Mouse (Mus musculus) frontal cortex, postnatal 10 days (tissue): ENCODE data around the gene Col9a2.
A peak's percentile ranks its signal among the peaks of the same experiment; 100 is the strongest.

Experiments
- DNase-seq, 2 experiments: peaks; one replicate each; pipeline ENCODE4 v3.0.0; 2022; ENCODE audit warnings: low spot score in 2 of 2, mixed read lengths in 1 of 2

Col9a2 gene

GRCm38 (mm10) chr4:121039331-121040115 is at the start of gene Col9a2:
TSS of gene Col9a2 (plus strand) at chr4:121039385.
- DNase-seq: no peak

DNA sequence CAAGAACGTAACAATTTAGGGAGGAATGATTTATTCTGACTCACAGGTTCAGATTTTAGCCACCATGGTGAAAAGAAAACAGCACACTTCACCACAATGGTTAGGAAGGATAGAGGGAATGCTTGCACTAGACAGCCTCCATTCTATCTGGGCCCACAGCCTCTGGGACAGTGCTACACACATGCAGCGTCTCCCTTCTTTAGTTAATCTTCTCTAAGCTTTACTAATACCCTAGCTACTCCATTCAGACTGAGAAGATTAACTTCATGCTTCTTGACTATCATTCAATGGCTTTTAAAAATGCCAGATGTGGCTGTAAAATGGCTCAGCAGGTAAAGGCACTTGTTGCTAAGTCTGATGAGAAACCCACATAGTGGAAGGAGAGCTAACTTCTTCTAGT is 46.9 kb upstream of the Col9a2 start:
- no peak for DNase-seq

GRCm38 (mm10) chr4:120993025-120993424 is 46.2 kb upstream of the Col9a2 start:
- DNase-seq: no peak

DNA sequence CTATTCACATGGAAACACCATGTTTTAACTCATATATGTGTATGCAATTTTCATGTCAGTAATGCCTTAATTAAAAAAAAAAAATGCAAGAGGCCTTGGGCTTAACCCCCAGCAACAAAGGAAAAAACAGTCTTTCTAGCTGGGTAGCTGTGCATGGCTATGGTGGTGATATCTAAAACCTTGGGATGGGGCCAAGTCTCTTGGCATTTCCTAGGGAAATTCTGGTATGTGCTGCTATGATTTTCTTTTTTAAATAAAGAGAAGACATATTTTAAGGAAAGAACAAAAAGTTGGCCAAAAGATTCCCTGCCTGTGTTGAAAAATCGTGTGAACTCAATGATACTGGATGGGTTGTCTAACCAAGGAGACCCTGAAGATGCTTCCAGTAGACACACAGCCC is 43.3 kb upstream of the Col9a2 start:
- no peak for DNase-seq

GRCm38 (mm10) chr4:121001042-121001441 is 38.1 kb upstream of the Col9a2 start:
- no peak for DNase-seq

- DNase-seq: no peak
These were observed 37.5 kb upstream of the Col9a2 start for GRCm38 (mm10) chr4:121001659-121002058.

DNA sequence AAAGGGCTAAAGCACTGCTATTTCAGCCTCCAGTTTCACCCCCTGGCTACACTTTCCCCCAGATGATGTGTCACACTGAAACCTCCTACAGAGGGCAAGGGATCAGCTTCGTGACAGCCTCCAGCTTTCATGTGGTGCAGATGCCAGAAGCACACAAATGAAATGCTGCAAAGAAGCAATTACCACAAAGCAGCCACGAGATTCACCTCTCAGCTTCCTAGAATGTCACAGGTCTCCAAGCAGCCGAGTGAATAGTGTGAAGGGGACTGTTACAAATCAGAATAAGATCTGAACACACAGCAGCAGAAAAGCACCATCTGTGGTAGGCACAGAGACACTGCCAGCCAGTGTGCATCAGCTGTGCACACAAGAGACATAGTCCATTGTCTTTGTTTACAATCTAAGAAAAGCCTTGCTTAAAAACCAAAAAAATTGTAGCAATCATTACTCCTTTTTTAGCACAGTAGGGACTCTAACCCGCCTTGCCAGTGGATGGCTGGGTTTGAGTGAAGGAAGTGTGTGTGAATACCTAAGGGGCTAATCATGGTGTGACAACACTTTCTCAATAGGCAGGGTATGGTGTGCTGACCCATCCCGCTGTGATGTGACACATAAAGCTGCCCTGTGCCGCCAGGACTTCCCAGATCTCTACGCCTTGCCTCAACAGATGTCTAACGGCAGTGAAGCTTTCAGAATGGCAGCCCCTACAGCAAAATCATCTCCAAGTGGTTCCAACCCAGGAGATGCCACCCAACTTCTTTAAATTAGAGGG is 36.6 kb upstream of the Col9a2 start:
- DNase-seq: no peak

- DNase-seq: peak in 1 of 2 experiments; percentile 25
These were observed 35.5 kb upstream of the Col9a2 start for GRCm38 (mm10) chr4:121003611-121004091.

DNA sequence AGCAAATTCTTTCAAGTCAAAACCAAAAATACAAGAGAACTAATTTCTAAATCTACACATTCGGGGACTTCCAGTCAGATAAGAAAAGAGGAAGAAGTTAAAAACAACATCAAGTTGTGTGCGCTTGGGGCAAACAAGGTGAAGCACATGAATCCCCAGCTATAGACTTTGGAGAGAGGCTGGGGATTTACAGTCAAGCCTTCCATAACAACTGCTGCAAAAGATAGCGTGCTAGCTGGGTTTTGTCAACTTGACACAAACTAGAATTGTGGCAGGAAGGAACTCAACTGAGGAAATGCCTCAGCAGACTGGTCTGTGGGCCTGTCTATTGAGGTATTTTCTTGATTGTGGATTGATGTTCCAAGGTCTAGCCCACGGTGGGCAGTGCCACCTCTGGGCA is 34.5 kb upstream of the Col9a2 start:
- DNase-seq: no peak

DNA sequence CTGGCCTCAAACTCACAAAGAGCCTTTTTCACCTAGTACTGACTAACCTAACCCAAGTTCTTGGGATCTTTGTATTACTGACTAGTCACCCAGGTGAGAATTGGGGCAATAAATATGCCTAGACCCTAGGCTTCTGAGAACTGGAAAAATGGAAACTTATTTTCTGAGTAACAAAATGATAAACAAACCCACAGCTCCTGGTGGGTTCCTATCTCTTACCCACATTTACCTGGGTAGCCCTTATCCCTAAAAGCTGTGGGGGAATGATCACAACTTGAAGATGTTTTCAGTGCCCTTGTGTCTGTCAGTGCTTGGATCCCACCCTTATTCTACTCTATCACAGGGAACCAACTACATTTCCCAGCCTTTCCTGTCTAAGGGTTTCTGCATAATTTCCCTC is 32.2 kb upstream of the Col9a2 start:
- no peak for DNase-seq

DNA sequence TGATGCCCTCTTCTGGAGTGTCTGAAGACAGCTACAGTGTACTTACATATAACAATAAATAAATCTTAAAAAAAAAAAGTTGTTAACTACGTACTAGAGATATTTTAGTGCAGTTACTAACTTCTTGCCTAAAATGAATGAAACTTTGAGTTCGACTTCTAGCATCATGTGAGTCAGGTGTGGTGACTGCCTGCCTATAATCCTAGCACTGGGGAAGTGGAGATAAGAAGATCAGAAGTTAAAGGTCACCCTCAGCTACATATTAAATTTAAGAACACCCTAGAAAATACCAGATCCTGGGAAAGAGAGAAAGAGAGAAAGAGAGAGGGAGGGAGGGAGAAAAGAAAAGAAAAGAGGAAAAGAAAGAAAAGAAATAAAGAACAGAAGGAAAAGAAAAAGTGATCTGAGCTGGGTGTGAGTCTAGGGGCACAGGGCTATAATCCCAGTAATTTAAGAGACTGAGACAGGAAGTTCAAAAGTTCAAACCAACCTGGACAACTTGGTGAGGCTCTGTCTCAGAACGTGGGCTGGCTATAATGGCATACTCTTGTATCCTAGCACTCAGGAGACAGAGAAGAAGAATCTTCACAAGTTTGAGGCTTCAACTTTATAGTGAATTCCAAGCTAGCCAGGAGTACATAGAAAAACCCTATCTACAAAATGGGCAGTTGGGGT is 31.0 kb upstream of the Col9a2 start:
- DNase-seq: no peak

GRCm38 (mm10) chr4:121009151-121009550 is 30.0 kb upstream of the Col9a2 start:
- no peak for DNase-seq

DNA sequence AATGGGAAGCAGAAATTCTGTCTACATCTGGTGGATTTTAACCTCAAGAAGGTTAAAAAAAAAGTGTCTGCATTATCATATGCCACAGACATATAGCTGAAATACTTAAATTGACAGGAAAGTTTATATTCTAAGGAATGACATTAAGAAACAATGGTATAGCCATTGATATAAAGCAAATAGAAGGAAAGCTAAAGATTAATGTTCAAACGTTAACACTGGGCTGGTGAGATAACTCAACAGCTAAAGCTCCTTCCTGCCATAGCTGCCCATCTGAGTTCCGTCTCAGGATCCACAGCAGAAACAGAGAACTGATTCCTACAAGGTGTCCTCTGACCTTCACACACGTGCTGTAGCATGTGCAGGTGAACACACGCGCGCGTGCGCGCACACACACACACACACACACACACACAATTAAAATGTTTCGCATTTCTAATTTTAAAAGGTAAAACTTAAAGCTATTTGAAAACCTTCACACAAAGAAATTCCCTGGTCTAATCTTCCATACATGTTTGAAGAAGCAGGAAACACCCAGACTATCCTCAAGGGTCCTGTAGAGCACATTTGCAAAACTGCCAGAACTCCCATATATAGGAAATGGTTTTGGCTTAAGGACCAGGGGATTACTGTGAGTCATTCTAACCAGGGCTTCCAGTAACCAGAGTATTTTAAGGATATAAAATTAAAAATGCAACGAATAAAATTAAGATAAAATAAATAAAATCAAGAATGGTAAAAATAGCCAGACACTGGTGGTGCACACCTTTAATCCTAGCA is 28.2 kb upstream of the Col9a2 start:
- DNase-seq: no peak

DNA sequence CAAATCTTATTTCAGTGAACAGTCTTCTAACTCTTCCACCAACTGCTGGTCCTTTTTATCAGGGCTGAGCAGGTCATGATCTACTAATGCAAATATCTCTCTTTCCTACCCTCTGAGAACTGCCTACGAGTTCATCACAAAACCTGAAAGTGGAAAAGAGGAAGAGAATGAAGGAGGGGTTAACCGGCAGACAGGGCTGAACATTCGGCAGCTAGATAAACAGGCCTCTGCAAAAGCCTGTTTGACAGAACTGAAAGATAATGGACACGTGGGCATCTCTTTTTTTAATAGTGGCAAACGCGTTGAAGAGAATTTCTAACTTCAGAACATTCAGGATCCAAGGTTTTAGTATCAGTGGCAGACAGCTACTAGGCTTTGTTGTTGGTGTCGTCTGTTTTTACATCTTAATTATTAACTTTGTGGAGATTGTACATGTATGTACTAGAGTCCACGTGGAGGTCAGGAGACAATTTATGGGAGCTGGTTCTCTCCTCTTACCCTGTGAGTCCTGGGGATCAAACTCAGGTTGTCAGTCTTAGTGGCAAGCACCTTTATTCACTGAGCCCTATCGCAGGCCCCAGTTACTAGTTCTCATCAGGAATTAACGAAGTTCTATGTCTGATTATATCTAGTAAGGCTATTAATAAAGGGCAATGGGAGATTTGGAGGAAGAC is 24.5 kb upstream of the Col9a2 start:
- DNase-seq: no peak

GRCm38 (mm10) chr4:121015268-121015659 is 23.9 kb upstream of the Col9a2 start:
- DNase-seq: no peak

DNA sequence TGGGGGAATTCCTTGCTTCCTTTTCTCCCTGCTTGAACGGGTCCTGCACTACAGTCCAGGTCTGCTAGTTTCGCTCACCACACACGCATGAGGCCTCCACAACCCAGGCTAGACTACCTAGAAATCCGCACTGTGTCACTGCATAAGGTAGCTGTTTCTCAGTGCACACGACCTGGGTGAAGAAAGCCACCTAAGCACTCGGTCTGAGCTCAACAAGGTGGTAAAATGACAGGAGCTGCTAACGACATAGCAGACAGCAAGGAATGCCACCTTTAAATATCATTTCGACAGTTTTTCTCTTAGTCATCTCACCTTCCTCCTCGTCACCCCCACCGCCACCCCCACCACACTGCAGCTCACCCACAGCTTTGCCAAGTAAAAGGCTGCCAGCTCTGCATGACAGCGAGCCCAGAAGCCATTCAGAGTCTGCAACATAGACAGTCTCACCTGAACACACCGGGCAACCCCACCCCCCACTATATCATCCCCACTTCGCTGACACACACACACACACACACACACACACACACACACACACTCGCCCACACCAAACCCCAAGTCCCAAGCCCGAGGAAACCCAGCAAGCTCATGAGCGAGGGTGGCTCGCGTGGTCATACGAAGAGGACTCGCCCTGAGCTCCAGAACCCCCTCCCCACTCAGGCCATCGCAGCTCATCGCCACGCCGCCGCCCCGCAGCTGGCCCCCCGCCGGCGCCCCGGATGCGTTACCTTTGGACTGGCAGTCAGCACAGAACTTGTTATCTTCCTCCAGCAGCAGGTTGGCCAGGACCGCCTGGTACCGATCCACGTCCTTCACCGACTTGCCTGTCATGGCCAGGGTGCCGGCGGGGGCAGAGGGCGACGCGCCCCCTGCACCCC is 22.9 kb upstream of the Col9a2 start:
- DNase-seq: peak; percentile 40 to 57

DNA sequence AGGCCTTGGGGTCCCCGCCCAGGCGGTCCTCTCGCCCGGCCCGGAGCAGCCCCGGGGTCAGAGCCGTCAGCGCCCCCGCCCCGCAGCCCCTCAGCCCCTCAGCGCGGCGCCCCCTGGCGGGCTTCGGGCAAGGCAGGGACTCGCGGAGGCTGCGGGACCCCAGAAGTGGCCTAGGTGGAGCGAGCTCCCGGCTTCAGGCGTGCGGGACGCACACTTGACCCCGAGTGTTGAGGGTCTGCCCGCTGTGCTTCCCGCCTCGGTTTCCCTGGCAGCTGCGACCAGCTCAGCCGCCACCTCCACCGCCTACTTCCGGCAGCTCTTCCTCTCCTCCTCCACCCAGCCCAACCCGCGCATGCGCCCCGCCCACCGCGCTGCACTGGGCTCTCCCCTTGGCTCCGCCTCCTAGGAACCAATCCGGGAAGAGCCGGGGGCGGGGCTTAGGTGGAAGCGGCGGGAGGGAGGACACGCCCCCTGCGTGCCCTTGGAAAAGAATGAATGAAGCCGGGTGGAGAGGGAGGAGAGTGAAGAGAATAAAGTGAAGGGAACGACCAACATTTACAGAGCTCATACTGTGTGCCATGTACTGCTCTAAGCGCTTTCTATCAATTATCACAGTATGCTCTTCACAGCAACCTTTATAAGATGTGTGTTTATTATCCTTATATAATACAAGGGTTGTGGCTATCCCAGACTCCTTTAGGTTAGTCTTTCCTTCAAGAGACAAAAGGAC is 22.1 kb upstream of the Col9a2 start, which contains the start of gene Smap2:
Gene Smap2 (minus strand): TSS at position 320 of the 730 bp plus-strand sequence.
- DNase-seq: peak; percentile 97 to 99

DNA sequence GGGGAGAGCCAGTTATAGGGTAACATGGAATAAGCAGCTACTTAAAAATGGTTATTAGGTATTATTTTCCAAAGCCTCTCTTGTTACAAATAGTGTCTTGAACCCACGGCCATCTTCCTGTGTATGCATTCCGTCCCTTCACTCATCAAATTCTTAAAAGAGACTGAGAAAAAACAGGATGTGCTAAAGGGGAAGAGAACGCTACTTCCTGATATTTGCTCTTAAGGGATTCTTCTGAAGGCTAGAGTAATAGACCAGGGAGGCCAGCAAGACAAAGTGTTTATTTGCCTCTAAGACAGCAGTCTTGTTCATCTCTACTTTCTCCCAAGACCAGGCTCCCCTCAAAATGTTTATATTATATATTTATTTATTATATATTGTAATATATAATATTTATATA is 20.9 kb upstream of the Col9a2 start:
- DNase-seq: no peak
